Mouse (Mus musculus) gastrocnemius, postnatal 14 days (tissue): ENCODE results near the gene Csnk1g2. TPM values are rescaled to one million over a fixed set of nuclear protein-coding genes. Genes with fewer than 3 reads are reported as not detected.

Experiments
- DNase-seq: peaks from one replicate; pipeline ENCODE4 v3.0.0; 2021; ENCODE audit warnings: mixed read lengths
- intact Hi-C: fragments of 180-260 bp; cut with DNase I; formaldehyde crosslinking; loops from one replicate; pipeline ENCODE4 v1.15.1; 2025; ENCODE audit warnings: low total_unique reads
- long read RNA-seq, 2 experiments: library from polyadenylated mRNA; stranded (forward); transcript quantifications; one replicate each; pipeline ENCODE4 v2.0.0; 2021
- total RNA-seq, 2 experiments: library from RNA; stranded (reverse); gene quantifications; 2 replicates each; pipeline ENCODE4 v1.2.3; 2021

Gene Csnk1g2
- 100 to 1,000 TPM in 1 of 2 experiments, 10 to 100 TPM in 1; 94.3 to 105 TPM for total RNA-seq
- long read RNA-seq, experiment 1, transcript Csnk1g2-201 (11 exons, 2,348 nt), result major isoform, 18 of 162 reads
- long read RNA-seq, experiment 1, partial matches to known transcripts, result 13 of 162 reads
- long read RNA-seq, experiment 1, other reads (novel, unspliced or antisense), result 130 of 162 reads
- long read RNA-seq, experiment 2, transcript Csnk1g2-201 (11 exons, 2,348 nt), result major isoform, 22 of 172 reads
- long read RNA-seq, experiment 2, partial matches to known transcripts, result 23 of 172 reads
- long read RNA-seq, experiment 2, other reads (novel, unspliced or antisense), result 124 of 172 reads

- intact Hi-C loops, result no loop called here
- DNase-seq, result peak; percentile 65
These were observed at the start of gene Csnk1g2 for GRCm38 (mm10) chr10:80622661-80623456. TSS of gene Csnk1g2 (plus strand) at chr10:80622838.

- DNase-seq, result no peak
- intact Hi-C loops, result no loop called here
These were observed 48.7 kb upstream of the Csnk1g2 start for GRCm38 (mm10) chr10:80573944-80574343.

- intact Hi-C loops, result loop anchor here (5.0 kb wide), 1 partner anchor 112 kb away; no protein-coding TSS in a partner anchor
- DNase-seq, result no peak
These were observed 47.7 kb upstream of the Csnk1g2 start for GRCm38 (mm10) chr10:80574896-80575295.

GRCm38 (mm10) chr10:80575925-80576324 is 46.7 kb upstream of the Csnk1g2 start:
- intact Hi-C loops, result loop anchor here (5.0 kb wide), 1 partner anchor 111 kb away; no protein-coding TSS in a partner anchor
- DNase-seq, result no peak

- intact Hi-C loops, result loop anchor here (5.0 kb wide), 1 partner anchor 111 kb away; no protein-coding TSS in a partner anchor
- peak; percentile 55 for DNase-seq
These were observed 46.1 kb upstream of the Csnk1g2 start for GRCm38 (mm10) chr10:80576351-80577194.

- intact Hi-C loops, result loop anchor here (5.0 kb wide), 1 partner anchor 110 kb away; no protein-coding TSS in a partner anchor
- peak; percentile 98 for DNase-seq
These were observed 45.2 kb upstream of the Csnk1g2 start, which contains the start of gene Klf16 for GRCm38 (mm10) chr10:80577195-80578130. TSS of gene Klf16 (minus strand) at chr10:80577321.

- intact Hi-C loops, result loop anchor here (5.0 kb wide), 1 partner anchor 109 kb away; no protein-coding TSS in a partner anchor
- DNase-seq, result peak; percentile 86
These were observed 44.4 kb upstream of the Csnk1g2 start for GRCm38 (mm10) chr10:80578131-80578750.

GRCm38 (mm10) chr10:80578911-80579310 is 43.7 kb upstream of the Csnk1g2 start:
- no peak for DNase-seq
- intact Hi-C loops, result loop anchor here (5.0 kb wide), 1 partner anchor 108 kb away; no protein-coding TSS in a partner anchor

- no peak for DNase-seq
- intact Hi-C loops, result no loop called here
These were observed 39.6 kb upstream of the Csnk1g2 start for GRCm38 (mm10) chr10:80583047-80583446.

GRCm38 (mm10) chr10:80584045-80584488 is 38.6 kb upstream of the Csnk1g2 start:
- intact Hi-C loops, result no loop called here
- no peak for DNase-seq

GRCm38 (mm10) chr10:80584642-80585552 is 37.7 kb upstream of the Csnk1g2 start:
- intact Hi-C loops, result no loop called here
- DNase-seq, result no peak

GRCm38 (mm10) chr10:80585581-80585980 is 37.1 kb upstream of the Csnk1g2 start:
- no peak for DNase-seq
- intact Hi-C loops, result no loop called here

- DNase-seq, result no peak
These were observed 36.0 kb upstream of the Csnk1g2 start for GRCm38 (mm10) chr10:80586407-80587304.

GRCm38 (mm10) chr10:80587305-80587657 is 35.4 kb upstream of the Csnk1g2 start:
- intact Hi-C loops, result no loop called here
- DNase-seq, result no peak

More at GRCm38 (mm10) chr10:80586407-80587304, 36.0 kb upstream of the Csnk1g2 start:
- intact Hi-C loops, result no loop called here

- intact Hi-C loops, result no loop called here
- no peak for DNase-seq
These were observed 33.3 kb upstream of the Csnk1g2 start for GRCm38 (mm10) chr10:80589127-80589878.
